Mouse (Mus musculus) heart, postnatal 0 days (tissue): ENCODE measurements at regions not wholly inside any gene's neighbourhood (a gene's known extent, or its start where the extent isn't known, plus 50 kb on each side); places are given as distances from the start of the nearest gene placed in this dataset.

Experiments used
- CTCF ChIP-seq: IDR thresholded peaks from 2 replicates; pipeline ENCODE4 v1.5.1; 2016; ENCODE audit warnings: antibody characterized with exemption, control low read depth, low read depth
- EP300 ChIP-seq: IDR thresholded peaks from 2 replicates; pipeline ENCODE4 v1.6.1; 2016; ENCODE audit warnings: antibody characterized with exemption, low read depth

DNA sequence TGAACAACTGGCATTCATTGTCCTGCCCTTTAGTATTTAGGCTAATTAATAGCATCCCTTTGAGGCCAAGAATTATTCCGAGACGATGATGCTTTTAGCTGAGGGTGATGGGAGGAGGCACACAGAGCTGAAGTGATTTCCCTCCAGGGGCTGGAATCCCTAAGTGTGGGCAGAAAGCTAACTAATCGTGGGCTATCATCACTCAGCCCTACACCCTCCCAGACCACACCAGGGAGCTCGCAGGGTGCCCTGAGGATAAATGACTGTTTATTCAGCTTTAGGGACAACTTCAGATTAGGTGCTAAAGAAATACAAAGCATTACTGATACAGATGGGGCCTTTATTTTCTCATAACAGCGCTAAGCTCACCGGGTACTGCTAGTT lies 164.7 kb downstream of the Npr3 start:
- TF ChIP-seq CTCF (no peak), EP300 (no peak)
